Mouse (Mus musculus): ENCODE data around the gene Otud7b. TPM values are rescaled to one million over a fixed set of nuclear protein-coding genes. Genes with fewer than 3 reads are reported as not detected.

Otud7b gene
- polyA plus RNA-seq, 1 experiment: 23.6 TPM

- WGBS: 82% methylated on average over 2 of the region's 2 CpGs
Measured at GRCm38 (mm10) chr3:96199731-96200130, 95.4 kb downstream of the Otud7b start.

GRCm38 (mm10) chr3:96207819-96208218 lies 103.5 kb downstream of the Otud7b start:
- Histone ChIP-seq H3K36me3 (ENCODE audit: control insufficient read depth, insufficient read depth, low read length) (no peaks in the 10 kb centered on the region), H3K4me1 (ENCODE audit: control insufficient read depth, insufficient read depth, insufficient read length, low read length) (no peaks in the 10 kb centered on the region; the same call in 1 of the 2 replicates), H3K27me3 (ENCODE audit: control insufficient read depth, insufficient read depth, low read length) (peaks cover 9% of the 10 kb centered on the region), H3K4me3 (ENCODE audit: low read depth, low read length) (no peak overlapping the region), H3K27ac (ENCODE audit: insufficient read depth, low read depth, low read length) (no peak overlapping the region)
- TF ChIP-seq CTCF (IDR thresholded peaks at IDR 0.05; ENCODE audit: extremely low read depth, insufficient read length, insufficient replicate concordance, low read depth, low read length) (no peak), POLR2A (IDR thresholded peaks at IDR 0.05; ENCODE audit: low read depth, low read length) (no peak)
- 64% methylated on average over 3 of the region's 3 CpGs for WGBS

More at GRCm38 (mm10) chr3:96199731-96200130, 95.4 kb downstream of the Otud7b start:
- TF ChIP-seq POLR2A (IDR thresholded peaks at IDR 0.05; ENCODE audit: low read depth, low read length) (no peak), CTCF (IDR thresholded peaks at IDR 0.05; ENCODE audit: extremely low read depth, insufficient read length, insufficient replicate concordance, low read depth, low read length) (no peak)
- H3K27me3 ChIP-seq (ENCODE audit: control insufficient read depth, insufficient read depth, low read length): no peaks in the 10 kb centered on the region
- H3K36me3 ChIP-seq (ENCODE audit: control insufficient read depth, insufficient read depth, low read length): no peaks in the 10 kb centered on the region
- H3K4me3 ChIP-seq (ENCODE audit: low read depth, low read length): no peak overlapping the region
- H3K27ac ChIP-seq (ENCODE audit: insufficient read depth, low read depth, low read length): no peak overlapping the region
- H3K4me1 ChIP-seq (ENCODE audit: control insufficient read depth, insufficient read depth, insufficient read length, low read length): peaks cover 3% of the 10 kb centered on the region; the same call in 1 of the 2 replicates

- WGBS: 37% methylated on average over 15 of the region's 15 CpGs
- H3K27ac ChIP-seq (ENCODE audit: insufficient read depth, low read depth, low read length): no peak overlapping the region
- TF ChIP-seq POLR2A (IDR thresholded peaks at IDR 0.05; ENCODE audit: low read depth, low read length): no peak
- peak; percentile 35; the same call in 1 of the 2 replicates for TF ChIP-seq CTCF (IDR thresholded peaks at IDR 0.05; ENCODE audit: extremely low read depth, insufficient read length, insufficient replicate concordance, low read depth, low read length)
- no peaks in the 10 kb centered on the region; the same call in 1 of the 2 replicates for H3K4me1 ChIP-seq (ENCODE audit: control insufficient read depth, insufficient read depth, insufficient read length, low read length)
- peaks cover 9% of the 10 kb centered on the region for H3K27me3 ChIP-seq (ENCODE audit: control insufficient read depth, insufficient read depth, low read length)
- H3K4me3 ChIP-seq (ENCODE audit: low read depth, low read length): no peak overlapping the region
- H3K36me3 ChIP-seq (ENCODE audit: control insufficient read depth, insufficient read depth, low read length): no peaks in the 10 kb centered on the region
Measured at GRCm38 (mm10) chr3:96209242-96209641, 104.9 kb downstream of the Otud7b start.

Other genes starting within 250 kb of the Otud7b start
- 1.7 and 4.5 TPM in 2 replicates for gene Prpf3, start 248.6 kb upstream of the Otud7b start, polyA plus RNA-seq (2012; rRNA removed)
- gene Mrps21, start 233.0 kb upstream of the Otud7b start, polyA plus RNA-seq (2012; rRNA removed): 39.5 and 51.8 TPM in 2 replicates
- gene Ciart, start 222.3 kb upstream of the Otud7b start, polyA plus RNA-seq (2012; rRNA removed): 0.72 and 0.74 TPM in 2 replicates
- gene BC028528, start 212.5 kb upstream of the Otud7b start, polyA plus RNA-seq (2012; rRNA removed): 1.5 and 1.6 TPM in 2 replicates
- 126 and 211 TPM in 2 replicates for gene Aph1a, start 210.6 kb upstream of the Otud7b start, polyA plus RNA-seq (2012; rRNA removed)
- gene Car14, start 199.8 kb upstream of the Otud7b start, polyA plus RNA-seq (2012; rRNA removed): 0.75 and 0.81 TPM in 2 replicates
- gene Anp32e, start 175.3 kb upstream of the Otud7b start, polyA plus RNA-seq (2012; rRNA removed): 4.7 and 8.7 TPM in 2 replicates
- 10.8 and 31.3 TPM in 2 replicates for gene Plekho1, start 108.5 kb upstream of the Otud7b start, polyA plus RNA-seq (2012; rRNA removed)
- gene Vps45, start 46.1 kb upstream of the Otud7b start, polyA plus RNA-seq (2012; rRNA removed): 0.99 and 2.5 TPM in 2 replicates
- 5.0 and 64.6 TPM in 2 replicates for gene Mtmr11, start 57.5 kb downstream of the Otud7b start, polyA plus RNA-seq (2012; rRNA removed)
- gene Sf3b4, start 67.8 kb downstream of the Otud7b start, polyA plus RNA-seq (2012; rRNA removed): 42.2 and 73.2 TPM in 2 replicates
- 0.85 and 1.4 TPM in 2 replicates for gene Sv2a, start 76.6 kb downstream of the Otud7b start, polyA plus RNA-seq (2012; rRNA removed)
- gene Bola1, start 115.2 kb downstream of the Otud7b start, polyA plus RNA-seq (2012; rRNA removed): 62.0 and 66.0 TPM in 2 replicates
- 3.4 and 9.2 TPM in 2 replicates for gene Hist2h2ab, start 115.3 kb downstream of the Otud7b start, polyA plus RNA-seq (2012; rRNA removed)
- gene Hist2h2ac, start 116.4 kb downstream of the Otud7b start, polyA plus RNA-seq (2012; rRNA removed): 28.7 and 40.4 TPM in 2 replicates
- gene Hist2h2be, start 116.6 kb downstream of the Otud7b start, polyA plus RNA-seq (2012; rRNA removed): 0.96 and 1.4 TPM in 2 replicates
- 59.1 and 109 TPM in 2 replicates for gene Hist2h3c2, start 134.6 kb downstream of the Otud7b start, polyA plus RNA-seq (2012; rRNA removed)
- gene Hist2h2aa2, start 135.7 kb downstream of the Otud7b start, polyA plus RNA-seq (2012; rRNA removed): 248 and 339 TPM in 2 replicates
- gene Hist2h2aa1, start 141.0 kb downstream of the Otud7b start, polyA plus RNA-seq (2012; rRNA removed): 485 and 622 TPM in 2 replicates
- gene Hist2h3c1, start 142.2 kb downstream of the Otud7b start, polyA plus RNA-seq (2012; rRNA removed): not detected in 2 replicates
- gene Hist2h4, start 158.8 kb downstream of the Otud7b start, polyA plus RNA-seq (2012; rRNA removed): 4.2 and 6.3 TPM in 2 replicates
- 77.4 and 102 TPM in 2 replicates for gene Hist2h3b, start 164.1 kb downstream of the Otud7b start, polyA plus RNA-seq (2012; rRNA removed)
- 8.4 and 8.7 TPM in 2 replicates for gene Hist2h2bb, start 165.2 kb downstream of the Otud7b start, polyA plus RNA-seq (2012; rRNA removed)
- 1.8 and 2.4 TPM in 2 replicates for gene Fcgr1, start 189.4 kb downstream of the Otud7b start, polyA plus RNA-seq (2012; rRNA removed)